Mouse (Mus musculus) erythroblast, embryonic 14.5 days (primary cell): ENCODE data around the gene Car2. TPM values are rescaled to one million over a fixed set of nuclear protein-coding genes. Genes with fewer than 3 reads are reported as not detected.
A peak's percentile ranks its signal among the peaks of the same experiment; 100 is the strongest.

ENCODE experiments used
- H3K27me3 ChIP-seq: 2 replicates; pipeline ENCODE4 v1.6.1; 2012; ENCODE audit warnings: inconsistent platforms; ENCODE audit not compliant: control insufficient read depth
- H3K36me3 ChIP-seq: 2 replicates; pipeline ENCODE4 v1.6.1; 2012; ENCODE audit warnings: mild to moderate bottlenecking, inconsistent platforms; ENCODE audit not compliant: control insufficient read depth
- H3K4me1 ChIP-seq: 2 replicates; pipeline ENCODE4 v1.6.1; 2012; ENCODE audit warnings: inconsistent platforms; ENCODE audit not compliant: control insufficient read depth
- H3K4me3 ChIP-seq: replicated peaks from 2 replicates; pipeline ENCODE3; 2012; ENCODE audit warnings: moderate library complexity, mild to moderate bottlenecking, inconsistent platforms
- H3K9me3 ChIP-seq: 2 replicates; pipeline ENCODE4 v1.6.1; 2012; ENCODE audit warnings: low read length, inconsistent platforms, mixed read lengths; ENCODE audit not compliant: control insufficient read depth
- GATA1 ChIP-seq: IDR thresholded peaks from 2 replicates; pipeline ENCODE4 v1.6.1; 2012; ENCODE audit warnings: low read length, inconsistent platforms, mixed read lengths
- TAL1 ChIP-seq: IDR thresholded peaks from 3 replicates; pipeline ENCODE4 v1.6.1; 2012; ENCODE audit warnings: low read length, inconsistent platforms, mixed read lengths
- polyA plus RNA-seq: library from polyadenylated mRNA; stranded (reverse); fragments of >175 nt; gene quantifications from 2 replicates; pipeline ENCODE4 v1.2.3, GENCODE M21; 2012

Gene Car2
- polyA plus RNA-seq, 1 experiment, result 122 TPM

GRCm38 (mm10) chr3:14876325-14876918 is 9.7 kb upstream of the Car2 start:
- Histone ChIP-seq H3K36me3 (peaks cover 8% of the 10 kb centered on the region), H3K4me1 (peaks cover 78% of the 10 kb centered on the region), H3K4me3 (peak overlapping the region; percentile 18)

GRCm38 (mm10) chr3:14877251-14877909 is 8.7 kb upstream of the Car2 start:
- Histone ChIP-seq H3K27me3 (no peaks in the 10 kb centered on the region), H3K4me3 (peak overlapping the region; percentile 49), H3K4me1 (peaks cover 85% of the 10 kb centered on the region), H3K36me3 (peaks cover 8% of the 10 kb centered on the region), H3K9me3 (no peaks in the 10 kb centered on the region)
- TF ChIP-seq GATA1 (peak; percentile 74), TAL1 (peak; percentile 87)

More at GRCm38 (mm10) chr3:14876325-14876918, 9.7 kb upstream of the Car2 start:
- no peaks in the 10 kb centered on the region for H3K27me3 ChIP-seq
- no peaks in the 10 kb centered on the region for H3K9me3 ChIP-seq
- TF ChIP-seq TAL1 (no peak), GATA1 (no peak)

GRCm38 (mm10) chr3:14878749-14879223 is 7.3 kb upstream of the Car2 start:
- Histone ChIP-seq H3K4me3 (peak overlapping the region; percentile 49), H3K9me3 (no peaks in the 10 kb centered on the region), H3K36me3 (peaks cover 8% of the 10 kb centered on the region), H3K27me3 (no peaks in the 10 kb centered on the region), H3K4me1 (peaks cover 92% of the 10 kb centered on the region)
- peak; percentile 98 for TF ChIP-seq GATA1
- TF ChIP-seq TAL1, result peak; percentile 96

GRCm38 (mm10) chr3:14879293-14879692 is 6.8 kb upstream of the Car2 start:
- Histone ChIP-seq H3K9me3 (no peaks in the 10 kb centered on the region), H3K27me3 (no peaks in the 10 kb centered on the region), H3K4me3 (peak overlapping the region; percentile 49), H3K4me1 (peaks cover 95% of the 10 kb centered on the region), H3K36me3 (peaks cover 8% of the 10 kb centered on the region)
- TF ChIP-seq TAL1 (no peak), GATA1 (no peak)

GRCm38 (mm10) chr3:14880277-14880676 is 5.8 kb upstream of the Car2 start:
- Histone ChIP-seq H3K36me3 (peaks cover 10% of the 10 kb centered on the region), H3K27me3 (no peaks in the 10 kb centered on the region), H3K4me3 (peak overlapping the region; percentile 0), H3K4me1 (peaks cover 95% of the 10 kb centered on the region), H3K9me3 (no peaks in the 10 kb centered on the region)
- no peak for TF ChIP-seq GATA1
- TF ChIP-seq TAL1, result no peak

GRCm38 (mm10) chr3:14882005-14882404 is 4.1 kb upstream of the Car2 start:
- Histone ChIP-seq H3K4me3 (no peak overlapping the region), H3K36me3 (peaks cover 11% of the 10 kb centered on the region), H3K27me3 (no peaks in the 10 kb centered on the region), H3K4me1 (peaks cover 83% of the 10 kb centered on the region), H3K9me3 (no peaks in the 10 kb centered on the region)
- TF ChIP-seq GATA1 (no peak), TAL1 (no peak)

GRCm38 (mm10) chr3:14882756-14883155 is 3.3 kb upstream of the Car2 start:
- Histone ChIP-seq H3K4me3 (peak overlapping the region; percentile 17), H3K36me3 (peaks cover 19% of the 10 kb centered on the region), H3K9me3 (no peaks in the 10 kb centered on the region), H3K27me3 (no peaks in the 10 kb centered on the region), H3K4me1 (peaks cover 75% of the 10 kb centered on the region)
- TF ChIP-seq TAL1, result no peak
- no peak for TF ChIP-seq GATA1

GRCm38 (mm10) chr3:14884826-14885225 is 1.2 kb upstream of the Car2 start:
- H3K4me1 ChIP-seq, result peaks cover 56% of the 10 kb centered on the region
- no peaks in the 10 kb centered on the region for H3K27me3 ChIP-seq
- no peak for TF ChIP-seq TAL1
- no peak for TF ChIP-seq GATA1
- H3K4me3 ChIP-seq, result peak overlapping the region; percentile 79
- H3K36me3 ChIP-seq, result peaks cover 39% of the 10 kb centered on the region
- H3K9me3 ChIP-seq, result no peaks in the 10 kb centered on the region

- TF ChIP-seq TAL1 (no peak), GATA1 (no peak)
- Histone ChIP-seq H3K4me1 (peaks cover 45% of the 10 kb centered on the region), H3K9me3 (no peaks in the 10 kb centered on the region), H3K27me3 (no peaks in the 10 kb centered on the region), H3K36me3 (peaks cover 60% of the 10 kb centered on the region), H3K4me3 (peak overlapping the region; percentile 79)
These were observed 1.1 kb downstream of the Car2 start for GRCm38 (mm10) chr3:14887134-14887666.
